Mouse (Mus musculus) megakaryocyte-erythroid progenitor cell, adult 5 weeks (primary cell): Measurements from ENCODE around the gene Med12. TPM values are rescaled to one million over a fixed set of nuclear protein-coding genes. Genes with fewer than 3 reads are reported as not detected.

Source experiments
- polyA plus RNA-seq: library from polyadenylated mRNA; stranded (reverse); fragments of >175 nt; gene quantifications from 2 replicates; pipeline ENCODE4 v1.2.3, GENCODE M21; 2012

The Med12 gene
- polyA plus RNA-seq, result 52.3 and 77.2 TPM in 2 replicates

GRCm38 (mm10) chrX:101273875-101274738 lies at the start of gene Med12:
Gene Med12 (plus strand): TSS chrX:101274030.

GRCm38 (mm10) chrX:101253952-101254729 lies 19.7 kb upstream of the Med12 start, which contains the start of gene Foxo4:
Gene Foxo4 (plus strand): TSS chrX:101254528.

GRCm38 (mm10) chrX:101263892-101264291 lies 9.9 kb upstream of the Med12 start, which contains the start of gene Gm614:
Gene Gm614 (minus strand): TSS chrX:101263992.

GRCm38 (mm10) chrX:101268025-101268754 lies 5.6 kb upstream of the Med12 start, which contains the start of gene Il2rg:
Gene Il2rg (minus strand): TSS chrX:101268255.

GRCm38 (mm10) chrX:101268755-101269124 lies 5.1 kb upstream of the Med12 start, which contains the start of gene Gm20489:
Gene Gm20489 (minus strand): TSS chrX:101269023.

GRCm38 (mm10) chrX:101299055-101299454 lies 25.2 kb downstream of the Med12 start, which contains the start of gene Nlgn3:
Gene Nlgn3 (plus strand): TSS chrX:101299168.

Other genes with a start within 250 kb of the Med12 start
- gene Tex11, start 214.4 kb upstream of the Med12 start, polyA plus RNA-seq, result 0.05 TPM in 1 of 2 replicates, not detected in the other
- not detected in 2 replicates for gene Slc7a3, start 188.0 kb upstream of the Med12 start, polyA plus RNA-seq
- 34.9 and 39.8 TPM in 2 replicates for gene Snx12, start 51.5 kb upstream of the Med12 start, polyA plus RNA-seq
- 35.3 and 36.0 TPM in 2 replicates for gene Foxo4, start 19.5 kb upstream of the Med12 start, polyA plus RNA-seq
- gene Gm614, start 10.0 kb upstream of the Med12 start, polyA plus RNA-seq, result 0.15 TPM in 1 of 2 replicates, not detected in the other
- gene Il2rg, start 5.8 kb upstream of the Med12 start, polyA plus RNA-seq, result 35.0 and 45.3 TPM in 2 replicates
- 0.34 TPM in 1 of 2 replicates, not detected in the other for gene Gm20489, start 5.0 kb upstream of the Med12 start, polyA plus RNA-seq
- 0.02 and 0.03 TPM in 2 replicates for gene Nlgn3, start 25.1 kb downstream of the Med12 start, polyA plus RNA-seq
- not detected in 2 replicates for gene Gjb1, start 102.3 kb downstream of the Med12 start, polyA plus RNA-seq
- 33.0 and 37.9 TPM in 2 replicates for gene Zmym3, start 146.8 kb downstream of the Med12 start, polyA plus RNA-seq
- 54.6 and 73.1 TPM in 2 replicates for gene Nono, start 155.3 kb downstream of the Med12 start, polyA plus RNA-seq
- 0.17 and 0.31 TPM in 2 replicates for gene Itgb1bp2, start 175.1 kb downstream of the Med12 start, polyA plus RNA-seq